Mouse (Mus musculus): ENCODE data around the gene Ralgps1.

Ralgps1 gene

GRCm38 (mm10) chr2:33321641-33322040 lies 49.6 kb downstream of the Ralgps1 start:
- no peak for DNase-seq (ENCODE audit: low spot score)

- no peak for DNase-seq (ENCODE audit: low spot score)
Observed at GRCm38 (mm10) chr2:33321031-33321430, 50.3 kb downstream of the Ralgps1 start.

- no peak for DNase-seq (ENCODE audit: low spot score)
Observed at GRCm38 (mm10) chr2:33320568-33320967, 50.7 kb downstream of the Ralgps1 start.

GRCm38 (mm10) chr2:33319934-33320333 lies 51.4 kb downstream of the Ralgps1 start:
- DNase-seq (ENCODE audit: low spot score): no peak

- no peak for DNase-seq (ENCODE audit: low spot score)
Observed at GRCm38 (mm10) chr2:33319455-33319854, 51.8 kb downstream of the Ralgps1 start.

- DNase-seq (ENCODE audit: low spot score): no peak
Observed at GRCm38 (mm10) chr2:33318491-33318964, 52.8 kb downstream of the Ralgps1 start.

- peak; percentile 85 for DNase-seq (ENCODE audit: low spot score)
Observed at GRCm38 (mm10) chr2:33316516-33316915, 54.8 kb downstream of the Ralgps1 start.

- no peak for DNase-seq (ENCODE audit: low spot score)
Observed at GRCm38 (mm10) chr2:33316063-33316405, 55.3 kb downstream of the Ralgps1 start.

GRCm38 (mm10) chr2:33315233-33316062 lies 55.8 kb downstream of the Ralgps1 start:
- DNase-seq (ENCODE audit: low spot score): peak; percentile 46

GRCm38 (mm10) chr2:33309426-33309825 lies 61.9 kb downstream of the Ralgps1 start:
- DNase-seq (ENCODE audit: low spot score): no peak

- DNase-seq (ENCODE audit: low spot score): no peak
Observed at GRCm38 (mm10) chr2:33306565-33306964, 64.7 kb downstream of the Ralgps1 start.

GRCm38 (mm10) chr2:33303416-33303947 lies 67.8 kb downstream of the Ralgps1 start:
- DNase-seq (ENCODE audit: low spot score): no peak

GRCm38 (mm10) chr2:33302828-33303227 lies 68.5 kb downstream of the Ralgps1 start:
- DNase-seq (ENCODE audit: low spot score): no peak

- no peak for DNase-seq (ENCODE audit: low spot score)
Observed at GRCm38 (mm10) chr2:33302405-33302804, 68.9 kb downstream of the Ralgps1 start.

- no peak for DNase-seq (ENCODE audit: low spot score)
Observed at GRCm38 (mm10) chr2:33300371-33301046, 70.8 kb downstream of the Ralgps1 start.

- no peak for DNase-seq (ENCODE audit: low spot score)
Observed at GRCm38 (mm10) chr2:33298928-33299327, 72.4 kb downstream of the Ralgps1 start.

- no peak for DNase-seq (ENCODE audit: low spot score)
Observed at GRCm38 (mm10) chr2:33295115-33295514, 76.2 kb downstream of the Ralgps1 start.

- no peak for DNase-seq (ENCODE audit: low spot score)
Observed at GRCm38 (mm10) chr2:33292057-33292456, 79.2 kb downstream of the Ralgps1 start.

- DNase-seq (ENCODE audit: low spot score): no peak
Observed at GRCm38 (mm10) chr2:33290491-33290890, 80.8 kb downstream of the Ralgps1 start.

GRCm38 (mm10) chr2:33288837-33289236 lies 82.4 kb downstream of the Ralgps1 start:
- DNase-seq (ENCODE audit: low spot score): no peak

GRCm38 (mm10) chr2:33283674-33284073 lies 87.6 kb downstream of the Ralgps1 start:
- DNase-seq (ENCODE audit: low spot score): no peak

GRCm38 (mm10) chr2:33282877-33283276 lies 88.4 kb downstream of the Ralgps1 start:
- DNase-seq (ENCODE audit: low spot score): peak; percentile 63

- no peak for DNase-seq (ENCODE audit: low spot score)
Observed at GRCm38 (mm10) chr2:33281807-33282206, 89.5 kb downstream of the Ralgps1 start.

Data from urinary bladder, postnatal 14 days (tissue).